Mouse (Mus musculus): ENCODE measurements around the gene Arl6ip1. TPM values are rescaled to one million over a fixed set of nuclear protein-coding genes. Genes with fewer than 3 reads are reported as not detected.

Gene Arl6ip1
- polyA plus RNA-seq, 1 experiment from 2014 or later = 509 TPM

GRCm38 (mm10) chr7:118126219-118126875 lies 3.1 kb downstream of the Arl6ip1 start:
- Histone ChIP-seq H3K27me3 (no peaks in the 10 kb centered on the region), H3K4me3 (replicated peaks) (0 out of 2 replicates have a peak overlapping the region, but pooled peaks have one; percentile 0), H3K27ac (no peak overlapping the region), H3K9ac (replicated peaks) (0 out of 2 replicates have a peak overlapping the region, but pooled peaks have one; percentile 32), H3K9me3 (no peaks in the 10 kb centered on the region), H3K36me3 (peaks cover 37% of the 10 kb centered on the region), H3K4me2 (replicated peaks) (peak overlapping the region; percentile 77), H3K4me1 (replicated peaks) (peaks cover 37% of the 10 kb centered on the region)
- WGBS = 70% methylated on average over 11 of the region's 11 CpGs
- no peak for ATAC-seq

- no peak overlapping the region for H3K9ac ChIP-seq (replicated peaks)
- H3K27me3 ChIP-seq = no peaks in the 10 kb centered on the region
- H3K27ac ChIP-seq = no peak overlapping the region
- peaks cover 37% of the 10 kb centered on the region for H3K4me1 ChIP-seq (replicated peaks)
- ATAC-seq = no peak
- H3K36me3 ChIP-seq = peaks cover 43% of the 10 kb centered on the region
- no peak overlapping the region for H3K4me2 ChIP-seq (replicated peaks)
- no peak overlapping the region for H3K4me3 ChIP-seq (replicated peaks)
- H3K9me3 ChIP-seq = no peaks in the 10 kb centered on the region
Measured at GRCm38 (mm10) chr7:118125736-118126135, 3.7 kb downstream of the Arl6ip1 start.

GRCm38 (mm10) chr7:118123512-118124411 lies 5.7 kb downstream of the Arl6ip1 start:
- no peak overlapping the region for H3K9ac ChIP-seq (replicated peaks)
- no peak overlapping the region for H3K4me2 ChIP-seq (replicated peaks)
- H3K27ac ChIP-seq = no peak overlapping the region
- 94% methylated on average over 4 of the region's 4 CpGs for WGBS
- H3K4me1 ChIP-seq (replicated peaks) = peaks cover 30% of the 10 kb centered on the region
- no peak overlapping the region for H3K4me3 ChIP-seq (replicated peaks)
- H3K27me3 ChIP-seq = no peaks in the 10 kb centered on the region
- no peak for ATAC-seq
- no peaks in the 10 kb centered on the region for H3K9me3 ChIP-seq
- peaks cover 63% of the 10 kb centered on the region for H3K36me3 ChIP-seq

GRCm38 (mm10) chr7:118122235-118122634 lies 7.2 kb downstream of the Arl6ip1 start:
- no peaks in the 10 kb centered on the region for H3K9me3 ChIP-seq
- 96% methylated on average over 7 of the region's 7 CpGs for WGBS
- H3K4me1 ChIP-seq (replicated peaks) = peaks cover 18% of the 10 kb centered on the region
- H3K27me3 ChIP-seq = no peaks in the 10 kb centered on the region
- peaks cover 71% of the 10 kb centered on the region for H3K36me3 ChIP-seq
- no peak overlapping the region for H3K4me3 ChIP-seq (replicated peaks)
- ATAC-seq = no peak
- no peak overlapping the region for H3K27ac ChIP-seq
- no peak overlapping the region for H3K4me2 ChIP-seq (replicated peaks)
- H3K9ac ChIP-seq (replicated peaks) = no peak overlapping the region

- Histone ChIP-seq H3K9me3 (no peaks in the 10 kb centered on the region), H3K4me1 (replicated peaks) (peaks cover 7% of the 10 kb centered on the region; the same call in 1 of the 2 replicates), H3K9ac (replicated peaks) (no peak overlapping the region), H3K4me3 (replicated peaks) (no peak overlapping the region), H3K27me3 (no peaks in the 10 kb centered on the region), H3K36me3 (peaks cover 58% of the 10 kb centered on the region), H3K4me2 (replicated peaks) (no peak overlapping the region), H3K27ac (no peak overlapping the region)
- ATAC-seq = no peak
- 63% methylated on average over 1 of the region's 1 CpGs for WGBS
Measured at GRCm38 (mm10) chr7:118120654-118121053, 8.8 kb downstream of the Arl6ip1 start.

- H3K4me2 ChIP-seq (replicated peaks) = no peak overlapping the region
- no peaks in the 10 kb centered on the region for H3K27me3 ChIP-seq
- ATAC-seq = no peak
- WGBS = 85% methylated on average over 5 of the region's 5 CpGs
- peaks cover 10% of the 10 kb centered on the region for H3K4me1 ChIP-seq (replicated peaks)
- no peak overlapping the region; the same call in 1 of the 2 replicates for H3K27ac ChIP-seq
- no peaks in the 10 kb centered on the region for H3K9me3 ChIP-seq
- peaks cover 58% of the 10 kb centered on the region for H3K36me3 ChIP-seq
- no peak overlapping the region for H3K9ac ChIP-seq (replicated peaks)
- no peak overlapping the region for H3K4me3 ChIP-seq (replicated peaks)
Measured at GRCm38 (mm10) chr7:118119946-118120345, 9.5 kb downstream of the Arl6ip1 start.

GRCm38 (mm10) chr7:118119142-118119541 lies 10.3 kb downstream of the Arl6ip1 start:
- no peak overlapping the region for H3K4me3 ChIP-seq (replicated peaks)
- peaks cover 58% of the 10 kb centered on the region for H3K36me3 ChIP-seq
- no peak overlapping the region for H3K9ac ChIP-seq (replicated peaks)
- no peak overlapping the region for H3K4me2 ChIP-seq (replicated peaks)
- WGBS = 45% methylated on average over 2 of the region's 2 CpGs
- H3K9me3 ChIP-seq = no peaks in the 10 kb centered on the region
- ATAC-seq = no peak
- no peaks in the 10 kb centered on the region for H3K27me3 ChIP-seq
- peaks cover 18% of the 10 kb centered on the region for H3K4me1 ChIP-seq (replicated peaks)
- no peak overlapping the region for H3K27ac ChIP-seq

GRCm38 (mm10) chr7:118118426-118118825 lies 11.0 kb downstream of the Arl6ip1 start:
- Histone ChIP-seq H3K27ac (no peak overlapping the region), H3K4me3 (replicated peaks) (no peak overlapping the region), H3K9me3 (no peaks in the 10 kb centered on the region), H3K4me2 (replicated peaks) (no peak overlapping the region), H3K27me3 (no peaks in the 10 kb centered on the region), H3K9ac (replicated peaks) (no peak overlapping the region), H3K4me1 (replicated peaks) (peaks cover 25% of the 10 kb centered on the region), H3K36me3 (peaks cover 60% of the 10 kb centered on the region)
- ATAC-seq = no peak
- 83% methylated on average over 3 of the region's 3 CpGs for WGBS

- Histone ChIP-seq H3K4me1 (replicated peaks) (peaks cover 32% of the 10 kb centered on the region), H3K4me2 (replicated peaks) (no peak overlapping the region), H3K36me3 (peaks cover 61% of the 10 kb centered on the region), H3K9ac (replicated peaks) (no peak overlapping the region), H3K9me3 (no peaks in the 10 kb centered on the region), H3K27me3 (no peaks in the 10 kb centered on the region), H3K4me3 (replicated peaks) (no peak overlapping the region), H3K27ac (peak overlapping the region; percentile 51; the same call in 1 of the 2 replicates)
- 52% methylated on average over 4 of the region's 4 CpGs for WGBS
- ATAC-seq = no peak
Measured at GRCm38 (mm10) chr7:118117539-118118210, 11.8 kb downstream of the Arl6ip1 start.

GRCm38 (mm10) chr7:118116787-118117538 lies 12.5 kb downstream of the Arl6ip1 start:
- Histone ChIP-seq H3K27ac (peak overlapping the region; percentile 51; the same call in 1 of the 2 replicates), H3K27me3 (no peaks in the 10 kb centered on the region), H3K36me3 (peaks cover 62% of the 10 kb centered on the region), H3K9ac (replicated peaks) (peak overlapping the region; percentile 63; the same call in 1 of the 2 replicates), H3K4me2 (replicated peaks) (peak overlapping the region; percentile 63), H3K4me3 (replicated peaks) (peak overlapping the region; percentile 98), H3K4me1 (replicated peaks) (peaks cover 40% of the 10 kb centered on the region), H3K9me3 (no peaks in the 10 kb centered on the region)
- no peak for ATAC-seq
- WGBS = 22% methylated on average over 8 of the region's 8 CpGs

- Histone ChIP-seq H3K9ac (replicated peaks) (peak within 1 kb of the TSS; percentile 99), H3K27me3 (no peaks in the 10 kb centered on the region), H3K4me3 (replicated peaks) (peak within 1 kb of the TSS; percentile 98), H3K9me3 (no peaks in the 10 kb centered on the region), H3K4me2 (replicated peaks) (peak within 1 kb of the TSS; percentile 92), H3K36me3 (peaks cover 68% of the 10 kb centered on the region), H3K27ac (peak within 1 kb of the TSS; percentile 90), H3K4me1 (replicated peaks) (peaks cover 49% of the 10 kb centered on the region)
- under 1% methylated on average over 40 of the region's 40 CpGs for WGBS
- ATAC-seq = peak; percentile 90
Measured at GRCm38 (mm10) chr7:118115877-118116568, 13.4 kb downstream of the Arl6ip1 start, which contains the start of gene Rps15a. Gene Rps15a, minus strand, starts transcription at chr7:118116188.
